22 mouse cellular contexts compared by ENCODE assay signal in genomic region chr14:22587958-22588296, GRCm38 (mm10).
A peak's percentile ranks its signal among the peaks of the same experiment; 100 is the strongest.
DNase-seq lines count a peak whose midpoint lies in the region; ATAC-seq and TF ChIP-seq lines count a peak whose summit lies in the region.
"Had no signal": no experiment of that assay in that cellular context is flagged by ENCODE, and none has a peak within 500 bp of the region (broad histone marks: within the 10 kb centered on the region; RNA-seq: fewer than 3 reads in every experiment).

No protein-coding gene starts in this region.

- peaks cover 33% of the 10 kb centered on the region for H3K27me3 ChIP-seq in forebrain, embryonic 13.5 days
- H3K27me3 ChIP-seq in forebrain, embryonic 15.5 days = 0 out of 2 replicates have a peak, but pooled peaks cover 14% of the 10 kb centered on the region
- H3K27me3 ChIP-seq in lung, postnatal 0 days (replicated peaks; ENCODE audit: insufficient read depth, low read length) = no peaks in the 10 kb centered on the region
- H3K27me3 ChIP-seq in kidney, embryonic 14.5 days (ENCODE audit: control insufficient read depth, insufficient read depth, low read length) = no peaks in the 10 kb centered on the region
- H3K27me3 ChIP-seq: embryonic facial prominence, embryonic 12.5 days; heart, embryonic 15.5 days had no signal

- 58% methylated on average over 4 of the region's 4 CpGs for WGBS in forebrain, embryonic 13.5 days
- 44% methylated on average over 4 of the region's 4 CpGs for WGBS in forebrain, embryonic 15.5 days
- 82% methylated on average over 4 of the region's 4 CpGs for WGBS in lung, postnatal 0 days
- WGBS in large intestine, adult 2 months = 39% methylated on average over 4 of the region's 4 CpGs
- WGBS in kidney, embryonic 14.5 days = 73% methylated on average over 4 of the region's 4 CpGs

- no peak overlapping the region for H3K4me2 ChIP-seq in forebrain, embryonic 13.5 days
- H3K4me2 ChIP-seq in forebrain, embryonic 15.5 days (replicated peaks) = no peak overlapping the region
- H3K4me2 ChIP-seq in lung, postnatal 0 days (replicated peaks; ENCODE audit: low read depth, low read length) = no peak overlapping the region
- no peak overlapping the region for H3K4me2 ChIP-seq in kidney, embryonic 14.5 days (replicated peaks; ENCODE audit: low read depth, low read length)
- H3K4me2 ChIP-seq: embryonic facial prominence, embryonic 12.5 days; heart, embryonic 11.5 days; heart, embryonic 15.5 days; hindbrain, embryonic 13.5 days had no signal

- peak; percentile 38; the same call in 1 of the 2 replicates for ATAC-seq in forebrain, embryonic 13.5 days
- ATAC-seq in forebrain, embryonic 15.5 days (replicated peaks) = no peak
- no peak; the same call in 1 of the 2 replicates for ATAC-seq in lung, postnatal 0 days
- no peak for ATAC-seq in kidney, embryonic 14.5 days (ENCODE audit: low FRiP score, low TSS enrichment)
- no peak for ATAC-seq in erythroblast, adult 5-6 weeks (replicated peaks; ENCODE audit: low FRiP score, poor library complexity, severe bottlenecking)
- ATAC-seq: hindbrain, postnatal 0 days had no signal

- peak; percentile 47 for DNase-seq in lung, postnatal 0 days (ENCODE audit: low spot score)
- no peak for DNase-seq in lung, postnatal 10 days
- DNase-seq in brain, embryonic 14.5 days (ENCODE audit: low read depth) = peak; percentile 60
- peak; percentile 45 for DNase-seq in large intestine, adult 2 months (ENCODE audit: low read depth, low spot score)
- DNase-seq: adrenal gland, adult 8-10 months; adrenal gland, postnatal 36 days; cerebellum, adult 11-12 months; cerebellum, adult 9-10 months; cerebellum, postnatal 25 days; gastrocnemius, postnatal 36 days; heart, adult 18-20 months; heart, postnatal 14 days had no signal

- H3K4me1 ChIP-seq in forebrain, embryonic 13.5 days = 0 out of 2 replicates have a peak, but pooled peaks cover 3% of the 10 kb centered on the region
- no peaks in the 10 kb centered on the region for H3K4me1 ChIP-seq in forebrain, embryonic 15.5 days
- H3K4me1 ChIP-seq in lung, postnatal 0 days (ENCODE audit: insufficient read depth, low read depth, low read length) = peaks cover 3% of the 10 kb centered on the region; the same call in 1 of the 2 replicates
- H3K4me1 ChIP-seq in kidney, embryonic 14.5 days (ENCODE audit: control insufficient read depth, insufficient read depth, low read length) = peaks cover 17% of the 10 kb centered on the region
- H3K4me1 ChIP-seq: heart, embryonic 15.5 days; hindbrain, embryonic 13.5 days had no signal

- H3K27ac ChIP-seq in forebrain, embryonic 13.5 days = no peak overlapping the region
- no peak overlapping the region for H3K27ac ChIP-seq in forebrain, embryonic 15.5 days (replicated peaks)
- H3K27ac ChIP-seq in lung, postnatal 0 days (ENCODE audit: low read length) = no peak overlapping the region
- H3K27ac ChIP-seq in kidney, embryonic 14.5 days (ENCODE audit: low read depth, low read length) = no peak overlapping the region
- H3K27ac ChIP-seq: embryonic facial prominence, embryonic 12.5 days; forebrain, embryonic 10.5 days; heart, embryonic 15.5 days; hindbrain, embryonic 13.5 days; hindbrain, postnatal 0 days had no signal

- no peak for TF ChIP-seq CTCF in lung, postnatal 0 days (IDR thresholded peaks at IDR 0.05)
- no peak for TF ChIP-seq CTCF in brain, embryonic 14.5 days (IDR thresholded peaks at IDR 0.05; ENCODE audit: borderline replicate concordance, extremely low read depth, insufficient read depth, insufficient read length)

- no peak overlapping the region for H3K4me3 ChIP-seq in forebrain, embryonic 13.5 days
- no peak overlapping the region for H3K4me3 ChIP-seq in forebrain, embryonic 15.5 days
- H3K4me3 ChIP-seq in lung, postnatal 0 days (ENCODE audit: low read depth, low read length) = no peak overlapping the region
- no peak overlapping the region for H3K4me3 ChIP-seq in kidney, embryonic 14.5 days (ENCODE audit: low read length)
- H3K4me3 ChIP-seq: embryonic facial prominence, embryonic 12.5 days; forebrain, embryonic 10.5 days; heart, embryonic 15.5 days; hindbrain, embryonic 13.5 days had no signal

- no peak overlapping the region for H3K9ac ChIP-seq in forebrain, embryonic 13.5 days
- H3K9ac ChIP-seq in forebrain, embryonic 15.5 days (replicated peaks) = no peak overlapping the region
- no peak overlapping the region for H3K9ac ChIP-seq in lung, postnatal 0 days (replicated peaks; ENCODE audit: low read depth)
- H3K9ac ChIP-seq in kidney, embryonic 14.5 days (ENCODE audit: low read depth, low read length) = no peak overlapping the region
- H3K9ac ChIP-seq: embryonic facial prominence, embryonic 12.5 days; heart, embryonic 15.5 days; hindbrain, embryonic 13.5 days had no signal

- H3K36me3 ChIP-seq in forebrain, embryonic 13.5 days (ENCODE audit: poor library complexity, severe bottlenecking) = no peaks in the 10 kb centered on the region
- no peaks in the 10 kb centered on the region for H3K36me3 ChIP-seq in forebrain, embryonic 15.5 days
- no peaks in the 10 kb centered on the region for H3K36me3 ChIP-seq in lung, postnatal 0 days (ENCODE audit: insufficient read depth, low read length)
- no peaks in the 10 kb centered on the region for H3K36me3 ChIP-seq in kidney, embryonic 14.5 days (ENCODE audit: control insufficient read depth, insufficient read depth, low read length)
- H3K36me3 ChIP-seq: embryonic facial prominence, embryonic 12.5 days; forebrain, embryonic 10.5 days; heart, embryonic 15.5 days; hindbrain, embryonic 13.5 days had no signal

- no peaks in the 10 kb centered on the region for H3K9me3 ChIP-seq in forebrain, embryonic 13.5 days (replicated peaks)
- no peaks in the 10 kb centered on the region for H3K9me3 ChIP-seq in forebrain, embryonic 15.5 days
- no peaks in the 10 kb centered on the region for H3K9me3 ChIP-seq in lung, postnatal 0 days (ENCODE audit: low read length)
- no peaks in the 10 kb centered on the region for H3K9me3 ChIP-seq in kidney, embryonic 14.5 days (ENCODE audit: control insufficient read depth, low read length)
- H3K9me3 ChIP-seq: embryonic facial prominence, embryonic 12.5 days; forebrain, embryonic 10.5 days; heart, embryonic 15.5 days; hindbrain, embryonic 13.5 days had no signal

- TF ChIP-seq POLR2A in brain, embryonic 14.5 days (IDR thresholded peaks at IDR 0.05; ENCODE audit: borderline replicate concordance, extremely low read depth, insufficient read depth, insufficient read length, poor library complexity, severe bottlenecking) = no peak

- TF ChIP-seq EP300 in lung, postnatal 0 days (IDR thresholded peaks at IDR 0.05) = no peak
